Mouse (Mus musculus): Measurements from ENCODE around the gene Eif1. TPM values are rescaled to one million over a fixed set of nuclear protein-coding genes. Genes with fewer than 3 reads are reported as not detected.

Gene Eif1
- polyA plus RNA-seq (2017; shearing (Covaris generic)) = 2,424 TPM

DNA sequence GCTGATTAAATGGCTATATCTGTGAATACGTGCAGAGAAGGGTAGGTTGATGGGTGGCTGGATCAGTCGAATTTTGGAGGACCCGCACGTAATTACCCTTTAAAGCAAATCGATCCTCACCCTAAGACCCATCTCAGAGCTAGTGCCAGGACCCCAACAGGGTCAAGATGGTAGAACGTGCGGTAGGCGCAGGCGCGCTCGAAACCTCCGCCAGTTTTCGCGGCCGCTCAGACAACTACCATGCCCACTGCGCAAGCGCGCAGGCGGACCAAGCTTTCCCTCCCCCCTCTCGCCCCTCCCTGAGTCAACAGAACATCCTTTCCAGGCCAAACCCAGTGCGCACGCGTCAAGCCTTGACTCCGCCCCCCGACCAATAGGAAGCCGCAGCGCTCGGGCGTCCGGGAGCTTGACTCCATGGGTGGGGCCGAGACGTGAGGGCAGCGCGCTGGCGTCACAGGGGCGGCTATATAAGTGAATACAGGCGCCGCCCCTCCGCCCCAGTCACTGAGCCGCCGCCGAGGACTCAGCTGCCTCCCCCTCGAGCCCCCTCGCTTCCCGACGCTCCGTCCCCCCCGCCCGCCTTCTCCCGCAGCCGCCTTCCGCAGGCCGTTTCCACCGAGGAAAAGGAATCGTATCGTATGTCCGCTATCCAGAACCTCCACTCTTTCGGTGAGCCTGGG, at the start of gene Eif1:
Gene Eif1 (plus strand): TSS at position 394 of the 680 bp plus-strand sequence.

GRCm38 (mm10) chr11:100333944-100334457, 14.3 kb downstream of the Eif1 start, which contains the start of gene Gast:
TSS of gene Gast (plus strand) at chr11:100334407.

DNA sequence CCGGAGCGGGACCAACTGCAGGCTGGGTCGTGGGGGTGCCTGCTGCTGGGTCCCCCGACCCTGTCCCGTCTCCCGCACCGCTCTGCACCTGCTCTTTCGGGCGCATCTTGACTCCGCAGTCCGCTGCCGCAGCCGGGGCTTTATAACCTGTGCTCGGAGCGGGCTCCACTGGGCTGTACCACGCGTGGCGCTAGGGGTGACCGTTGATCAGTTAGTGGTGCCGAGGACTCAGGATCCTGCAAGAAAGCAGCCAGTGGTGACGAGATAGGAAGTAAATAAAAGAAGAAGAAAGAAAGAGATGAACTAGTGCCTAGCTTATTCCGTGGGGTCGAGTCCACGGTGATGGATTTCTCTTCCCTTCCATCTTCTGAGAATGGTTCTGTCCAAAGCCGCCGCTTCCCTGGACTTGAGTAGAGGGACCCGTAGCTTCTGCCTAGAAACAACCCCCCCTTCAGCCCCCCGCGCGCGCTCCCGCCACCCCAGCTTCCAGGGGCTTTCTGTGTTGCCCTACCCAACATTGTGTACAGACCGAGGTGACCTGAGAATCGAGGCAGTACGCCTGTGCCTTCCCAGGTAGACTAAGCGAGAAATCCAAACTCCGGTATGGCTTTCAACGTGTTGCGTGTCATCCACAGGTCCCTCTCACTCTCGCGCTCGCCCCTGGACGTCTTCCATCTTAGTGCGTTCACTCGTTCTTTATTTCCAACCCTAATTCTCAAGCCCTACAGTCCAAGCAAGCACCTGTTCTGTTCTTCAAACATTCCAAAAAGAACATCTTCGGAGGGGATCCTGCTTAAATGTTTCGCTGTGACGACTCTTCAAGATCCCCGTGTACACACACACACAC, 36.5 kb downstream of the Eif1 start, which contains the start of gene Hap1:
Gene Hap1 (minus strand): TSS at position 157 of the 847 bp plus-strand sequence.

Other genes starting within 250 kb of the Eif1 start
- gene Krt32, start 231.7 kb upstream of the Eif1 start, polyA plus RNA-seq (2017; shearing (Covaris generic)) = not detected
- gene Krt35, start 223.6 kb upstream of the Eif1 start, polyA plus RNA-seq (2017; shearing (Covaris generic)) = not detected
- gene Krt36, start 214.3 kb upstream of the Eif1 start, polyA plus RNA-seq (2017; shearing (Covaris generic)) = not detected
- not detected for gene Krt13, start 198.3 kb upstream of the Eif1 start, polyA plus RNA-seq (2017; shearing (Covaris generic))
- gene Krt15, start 184.0 kb upstream of the Eif1 start, polyA plus RNA-seq (2017; shearing (Covaris generic)) = not detected
- not detected for gene Krt19, start 171.2 kb upstream of the Eif1 start, polyA plus RNA-seq (2017; shearing (Covaris generic))
- not detected for gene Krt9, start 126.6 kb upstream of the Eif1 start, polyA plus RNA-seq (2017; shearing (Covaris generic))
- not detected for gene Krt14, start 112.3 kb upstream of the Eif1 start, polyA plus RNA-seq (2017; shearing (Covaris generic))
- gene Krt16, start 71.0 kb upstream of the Eif1 start, polyA plus RNA-seq (2017; shearing (Covaris generic)) = not detected
- gene Krt17, start 58.9 kb upstream of the Eif1 start, polyA plus RNA-seq (2017; shearing (Covaris generic)) = 0.30 TPM
- not detected for gene Krt42, start 50.0 kb upstream of the Eif1 start, polyA plus RNA-seq (2017; shearing (Covaris generic))
- not detected for gene Gast, start 14.5 kb downstream of the Eif1 start, polyA plus RNA-seq (2017; shearing (Covaris generic))
- 2.1 TPM for gene Hap1, start 36.2 kb downstream of the Eif1 start, polyA plus RNA-seq (2017; shearing (Covaris generic))
- 2.8 TPM for gene Jup, start 77.9 kb downstream of the Eif1 start, polyA plus RNA-seq (2017; shearing (Covaris generic))
- not detected for gene P3h4, start 95.0 kb downstream of the Eif1 start, polyA plus RNA-seq (2017; shearing (Covaris generic))
- 0.30 TPM for gene Fkbp10, start 95.8 kb downstream of the Eif1 start, polyA plus RNA-seq (2017; shearing (Covaris generic))
- 163 TPM for gene Nt5c3b, start 121.9 kb downstream of the Eif1 start, polyA plus RNA-seq (2017; shearing (Covaris generic))
- 0.29 TPM for gene Klhl10, start 122.0 kb downstream of the Eif1 start, polyA plus RNA-seq (2017; shearing (Covaris generic))
- gene Klhl11, start 152.9 kb downstream of the Eif1 start, polyA plus RNA-seq (2017; shearing (Covaris generic)) = 4.2 TPM
- 155 TPM for gene Acly, start 208.1 kb downstream of the Eif1 start, polyA plus RNA-seq (2017; shearing (Covaris generic))
- 0.13 TPM for gene Ttc25, start 225.7 kb downstream of the Eif1 start, polyA plus RNA-seq (2017; shearing (Covaris generic))

Data from CD4-positive, CD25-positive, alpha-beta regulatory T cell (primary cell).